Mouse (Mus musculus) embryonic facial prominence, embryonic 14.5 days (tissue): Measurements from ENCODE around the gene Pm20d1. TPM values are rescaled to one million over a fixed set of nuclear protein-coding genes. Genes with fewer than 3 reads are reported as not detected.

Source experiments
- ATAC-seq: fragments of 200-750 bp; cut with Nextera tagmentation; 2 replicates; pipeline ENCODE4 v1.8.0; 2017; ENCODE audit warnings: low read depth, moderate number of reproducible peaks, moderate TSS enrichment
- DNase-seq: peaks from one replicate; pipeline ENCODE4 v3.0.0-alpha.2; 2015; ENCODE audit warnings: low spot score
- H3K27ac ChIP-seq: fragments of 300-500 bp; sonication (generic); replicated peaks from 2 replicates; pipeline ENCODE4 v1.5.1; 2014; ENCODE audit warnings: low read depth, mild to moderate bottlenecking, low read length, moderate library complexity
- H3K27me3 ChIP-seq: fragments of 300-500 bp; sonication (generic); replicated peaks from 2 replicates; pipeline ENCODE4 v1.6.1; 2014; ENCODE audit warnings: low read length; ENCODE audit not compliant: control insufficient read depth, insufficient read depth
- H3K36me3 ChIP-seq: fragments of 300-500 bp; sonication (generic); 2 replicates; pipeline ENCODE4 v1.6.1; 2014; ENCODE audit warnings: low read length, mixed read lengths; ENCODE audit not compliant: control insufficient read depth, insufficient read depth
- H3K4me1 ChIP-seq: fragments of 300-500 bp; sonication (generic); 2 replicates; pipeline ENCODE4 v1.6.1; 2014; ENCODE audit warnings: antibody characterized with exemption, low read length; ENCODE audit not compliant: control insufficient read depth, insufficient read depth
- H3K4me2 ChIP-seq: fragments of 300-500 bp; sonication (generic); 2 replicates; pipeline ENCODE4 v1.6.1; 2014; ENCODE audit warnings: low read depth, mild to moderate bottlenecking, low read length, moderate library complexity, mixed read lengths
- H3K4me3 ChIP-seq: fragments of 300-500 bp; sonication (generic); 2 replicates; pipeline ENCODE4 v1.5.1; 2014; ENCODE audit warnings: low read depth, mild to moderate bottlenecking, low read length
- H3K9ac ChIP-seq: fragments of 300-500 bp; sonication (generic); 2 replicates; pipeline ENCODE4 v1.6.1; 2014; ENCODE audit warnings: low read depth, mild to moderate bottlenecking, low read length, moderate library complexity, mixed read lengths
- H3K9me3 ChIP-seq: fragments of 300-500 bp; sonication (generic); 2 replicates; pipeline ENCODE4 v1.6.1; 2016; ENCODE audit warnings: low read length; ENCODE audit not compliant: control insufficient read depth
- WGBS: fragments of 180-500 bp; shearing (Covaris S2); extraction: QIAGEN DNeasy Blood & Tissue Kit; methylation state at CpG from one replicate; pipeline ENCODE4 v1.1.7; 2014; 5-methylcytosine and 5-hydroxymethylcytosine counted together
- polyA plus RNA-seq: library from polyadenylated mRNA; unstranded; fragments of >200 nt; fragmentation: Nextera tagmentation; extraction: Ambion mirVana; gene quantifications from 2 replicates; pipeline ENCODE4 v1.2.1, GENCODE M21; 2014

Gene Pm20d1
- polyA plus RNA-seq, 1 experiment from 2014 or later, result 0.38 TPM

DNA sequence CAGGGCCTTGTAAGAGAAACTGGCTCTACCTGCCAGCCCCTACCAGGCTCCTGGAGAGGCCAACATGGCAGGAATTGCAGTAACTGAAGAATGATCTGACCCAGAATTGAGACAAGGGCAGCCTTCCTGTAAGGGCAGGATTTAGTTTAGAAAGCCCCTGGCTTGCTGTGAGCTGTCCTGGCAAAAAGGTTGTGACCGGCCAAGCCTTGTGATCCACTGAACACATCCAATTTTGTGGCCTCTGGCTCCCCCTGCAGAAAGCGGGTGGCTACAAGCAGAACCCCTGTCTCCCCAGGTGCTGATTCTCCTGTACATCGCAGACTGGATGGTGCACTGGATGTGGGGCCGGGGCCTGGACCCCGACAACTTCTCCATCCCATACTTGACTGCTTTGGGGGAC lies 49.1 kb downstream of the Pm20d1 start:
- WGBS, result 76% methylated on average over 5 of the region's 5 CpGs
- Histone ChIP-seq H3K27ac (no peak overlapping the region), H3K4me2 (no peak overlapping the region), H3K27me3 (no peaks in the 10 kb centered on the region), H3K9me3 (no peaks in the 10 kb centered on the region), H3K4me1 (no peaks in the 10 kb centered on the region), H3K4me3 (no peak overlapping the region), H3K9ac (no peak overlapping the region), H3K36me3 (peaks cover 66% of the 10 kb centered on the region)
- DNase-seq (peak; percentile 26), ATAC-seq (no peak)

DNA sequence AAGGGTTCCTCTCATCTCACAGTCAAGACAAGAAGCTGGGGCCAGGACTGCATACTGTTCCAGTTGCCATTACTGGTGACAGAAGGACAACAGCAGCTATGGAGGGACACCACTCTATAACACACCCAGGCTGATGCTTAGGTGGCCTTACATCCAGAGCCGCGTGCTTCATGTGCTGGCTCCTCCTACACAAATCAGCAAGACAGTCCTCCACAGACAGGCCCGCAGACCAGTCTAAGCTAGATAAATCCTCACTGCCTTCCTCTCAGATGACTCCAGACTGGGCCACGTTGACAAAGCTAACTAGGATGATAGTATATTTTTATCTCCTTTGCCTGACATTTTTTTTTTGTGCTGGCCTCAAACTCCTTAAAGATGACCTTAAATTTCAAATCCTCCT lies 64.6 kb downstream of the Pm20d1 start:
- DNase-seq (no peak), ATAC-seq (no peak)
- H3K27ac ChIP-seq, result no peak overlapping the region

DNA sequence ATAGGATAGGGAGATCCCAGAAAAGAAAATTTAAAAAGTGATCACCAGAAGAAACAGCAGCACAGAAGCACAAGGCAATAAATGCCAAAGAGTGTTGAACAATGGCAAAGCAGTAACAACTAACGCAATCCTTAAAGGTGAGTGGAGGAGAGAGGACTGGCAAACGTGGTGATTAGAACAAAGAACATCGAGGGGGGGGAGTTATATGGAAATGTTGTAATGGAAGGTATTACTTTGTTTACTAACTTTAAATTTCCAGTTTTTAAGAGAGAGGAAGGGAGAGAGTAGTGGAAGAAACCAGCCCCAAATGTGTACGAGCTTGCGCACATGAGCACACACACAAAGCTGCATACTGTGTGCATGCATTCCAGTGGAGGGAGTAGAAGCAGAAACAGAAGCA lies 68.4 kb downstream of the Pm20d1 start:
- no peak overlapping the region for H3K27ac ChIP-seq
- H3K4me3 ChIP-seq, result no peak overlapping the region
- no peaks in the 10 kb centered on the region for H3K27me3 ChIP-seq
- DNase-seq, result no peak
- no peak overlapping the region for H3K4me2 ChIP-seq
- H3K4me1 ChIP-seq, result peaks cover 6% of the 10 kb centered on the region; the same call in 1 of the 2 replicates
- 78% methylated on average over 5 of the region's 5 CpGs for WGBS
- H3K9me3 ChIP-seq, result no peaks in the 10 kb centered on the region
- H3K36me3 ChIP-seq, result no peaks in the 10 kb centered on the region
- ATAC-seq, result no peak
- H3K9ac ChIP-seq, result no peak overlapping the region

More for the DNA sequence above, 64.6 kb downstream of the Pm20d1 start:
- 73% methylated on average over 4 of the region's 4 CpGs for WGBS
- Histone ChIP-seq H3K4me2 (no peak overlapping the region), H3K9me3 (no peaks in the 10 kb centered on the region), H3K4me3 (no peak overlapping the region), H3K27me3 (no peaks in the 10 kb centered on the region), H3K4me1 (no peaks in the 10 kb centered on the region), H3K36me3 (no peaks in the 10 kb centered on the region), H3K9ac (no peak overlapping the region)

DNA sequence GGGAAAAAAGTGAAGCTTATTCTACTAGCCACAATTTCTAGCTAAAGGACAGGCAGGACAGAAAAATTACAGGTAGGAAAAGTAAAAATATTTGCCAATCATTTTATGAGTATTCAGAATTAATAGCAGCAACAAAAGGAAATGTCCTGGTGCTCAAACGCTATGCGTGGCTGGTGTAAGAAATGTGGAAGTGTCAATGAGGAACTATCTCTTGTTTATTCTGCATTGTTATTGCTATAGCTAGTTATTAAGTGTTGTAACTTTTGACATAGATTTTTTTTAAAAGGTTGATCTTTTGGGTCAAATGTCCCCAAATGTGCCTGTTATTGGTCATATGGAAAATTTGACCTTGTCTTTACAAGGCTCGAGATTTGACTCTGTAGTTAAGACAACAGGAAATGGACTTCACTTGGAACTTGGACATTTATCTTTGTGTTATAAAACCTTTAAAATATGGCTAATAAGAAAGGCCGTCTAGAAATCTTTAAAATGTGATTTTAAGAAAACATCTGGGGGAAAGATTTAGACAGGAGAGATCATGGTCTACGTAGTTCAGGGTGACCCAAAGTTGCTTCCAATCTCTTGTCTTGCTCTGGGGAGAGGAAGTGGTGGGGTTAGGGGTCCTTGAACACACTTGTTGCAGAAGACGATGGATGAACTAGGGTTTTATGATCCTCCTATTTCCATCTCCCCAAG lies 69.3 kb downstream of the Pm20d1 start:
- DNase-seq, result no peak
- Histone ChIP-seq H3K27me3 (no peaks in the 10 kb centered on the region), H3K9me3 (no peaks in the 10 kb centered on the region), H3K4me3 (no peak overlapping the region), H3K9ac (no peak overlapping the region), H3K4me2 (no peak overlapping the region), H3K27ac (no peak overlapping the region), H3K36me3 (no peaks in the 10 kb centered on the region), H3K4me1 (peaks cover 6% of the 10 kb centered on the region; the same call in 1 of the 2 replicates)
- 68% methylated on average over 6 of the region's 6 CpGs for WGBS
- ATAC-seq, result no peak

DNA sequence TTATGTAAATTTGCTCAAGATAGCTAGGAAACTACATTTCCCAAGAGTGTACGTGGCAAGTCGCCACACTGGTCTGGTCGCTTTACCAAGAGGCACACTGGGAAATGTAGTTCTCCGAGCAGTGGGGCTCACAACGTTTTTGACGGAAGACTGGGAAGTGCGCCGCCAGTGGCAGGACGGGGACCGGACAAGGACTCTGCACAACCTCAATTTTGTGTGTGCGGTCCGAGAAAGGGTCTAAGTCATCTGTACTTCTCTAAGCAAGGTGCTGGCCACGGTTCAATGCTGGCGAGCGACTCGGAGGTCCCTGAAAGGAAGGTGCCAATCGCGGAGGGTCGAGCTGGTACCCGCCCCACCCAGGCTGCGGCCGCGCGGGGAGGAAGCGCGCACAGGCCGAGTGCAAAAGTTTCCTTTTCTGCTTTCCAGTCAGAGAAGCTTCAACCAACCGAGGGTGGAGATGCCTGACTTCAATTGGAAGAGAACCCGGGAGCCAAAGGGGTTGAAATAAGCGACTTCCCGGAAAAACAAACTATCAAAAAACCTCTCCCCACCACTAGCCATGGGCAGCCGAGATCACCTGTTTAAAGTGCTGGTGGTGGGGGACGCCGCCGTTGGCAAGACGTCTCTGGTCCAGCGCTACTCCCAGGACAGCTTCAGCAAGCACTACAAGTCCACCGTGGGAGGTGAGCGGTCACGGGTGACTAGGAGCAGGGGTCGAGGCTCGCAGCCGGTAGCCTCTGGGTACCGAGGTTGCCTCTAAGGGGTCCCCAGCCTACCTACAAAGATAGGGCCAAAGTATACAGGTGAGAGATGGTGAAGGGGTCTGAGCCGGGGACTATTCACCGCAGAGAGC lies 70.1 kb downstream of the Pm20d1 start, which contains the start of gene Rab29:
Gene Rab29 (plus strand): TSS at position 132 of the 853 bp plus-strand sequence.
- H3K4me3 ChIP-seq, result peak within 1 kb of the TSS; percentile 56
- H3K36me3 ChIP-seq, result no peaks in the 10 kb centered on the region
- DNase-seq (peak; percentile 98), ATAC-seq (peak; percentile 97)
- H3K9me3 ChIP-seq, result no peaks in the 10 kb centered on the region
- WGBS, result 1% methylated on average over 45 of the region's 46 CpGs
- H3K4me1 ChIP-seq, result peaks cover 6% of the 10 kb centered on the region; the same call in 1 of the 2 replicates
- H3K9ac ChIP-seq, result peak within 1 kb of the TSS; percentile 65
- peak within 1 kb of the TSS; percentile 80 for H3K4me2 ChIP-seq
- no peaks in the 10 kb centered on the region for H3K27me3 ChIP-seq
- H3K27ac ChIP-seq, result no peak within 1 kb of the TSS

DNA sequence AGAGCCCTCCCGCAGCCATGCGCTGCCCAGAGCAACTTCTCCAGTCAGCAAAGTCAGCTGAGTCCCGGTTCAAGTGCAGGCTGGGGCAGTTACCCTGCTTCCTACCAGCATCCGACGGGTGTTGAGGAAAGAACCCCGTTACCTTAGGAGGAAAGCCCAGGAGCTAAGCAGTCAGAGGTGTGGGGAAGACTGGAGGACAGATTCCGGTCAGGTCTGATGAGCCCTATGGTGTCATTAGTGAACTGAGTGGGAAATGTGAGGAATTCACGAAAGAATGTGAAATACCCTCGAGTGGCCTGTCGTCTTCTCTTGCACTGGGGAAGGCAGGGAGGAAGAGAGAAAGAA lies 70.7 kb downstream of the Pm20d1 start:
- ATAC-seq (0 out of 2 replicates have a peak, but pooled peaks have one; percentile 2), DNase-seq (no peak)
- Histone ChIP-seq H3K36me3 (no peaks in the 10 kb centered on the region), H3K27me3 (no peaks in the 10 kb centered on the region), H3K9me3 (no peaks in the 10 kb centered on the region), H3K4me3 (peak overlapping the region; percentile 56), H3K27ac (no peak overlapping the region), H3K4me2 (peak overlapping the region; percentile 80), H3K9ac (peak overlapping the region; percentile 65), H3K4me1 (peaks cover 6% of the 10 kb centered on the region; the same call in 1 of the 2 replicates)
- whole genome bisulfite sequencing, result 16% methylated on average over 10 of the region's 10 CpGs

DNA sequence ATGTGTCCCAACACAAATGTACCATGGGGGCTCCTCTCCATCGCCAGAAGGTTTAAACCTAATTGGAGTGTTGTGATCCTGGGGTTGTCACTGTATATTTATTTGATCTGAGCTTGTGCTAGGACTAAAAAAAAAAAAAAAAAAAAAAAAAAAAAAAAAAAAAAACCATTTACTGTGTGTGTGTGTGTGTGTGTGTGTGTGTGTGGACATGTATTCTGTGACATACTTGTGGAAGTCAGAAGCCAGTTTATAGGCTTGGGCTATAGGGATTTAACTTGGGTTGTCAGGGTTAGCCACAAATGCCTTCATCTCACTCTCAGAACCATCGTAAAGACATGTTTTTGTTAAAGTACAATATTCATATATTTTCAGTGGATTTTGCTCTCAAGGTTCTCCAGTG lies 72.4 kb downstream of the Pm20d1 start:
- no peak overlapping the region for H3K27ac ChIP-seq
- no peaks in the 10 kb centered on the region for H3K9me3 ChIP-seq
- ATAC-seq (no peak), DNase-seq (no peak)
- no peak overlapping the region for H3K4me3 ChIP-seq
- WGBS, result 83% methylated on average over 2 of the region's 2 CpGs
- no peaks in the 10 kb centered on the region for H3K36me3 ChIP-seq
- H3K4me2 ChIP-seq, result no peak overlapping the region
- H3K27me3 ChIP-seq, result no peaks in the 10 kb centered on the region
- H3K9ac ChIP-seq, result no peak overlapping the region
- peaks cover 6% of the 10 kb centered on the region; the same call in 1 of the 2 replicates for H3K4me1 ChIP-seq
